Mouse (Mus musculus) E14TG2a.4 (cell line): ENCODE measurements around the gene Glod4.

Source experiments
- CTCF ChIP-seq: conservative IDR thresholded peaks from 2 replicates; pipeline ENCODE4 v1.5.1; 2014; ENCODE audit warnings: low read length
- NANOG ChIP-seq: IDR thresholded peaks from 2 replicates; pipeline ENCODE4 v1.6.1; 2014; ENCODE audit warnings: borderline replicate concordance, low read length, mixed read lengths
- POU5F1 ChIP-seq: IDR thresholded peaks from 2 replicates; pipeline ENCODE4 v1.6.1; 2014; ENCODE audit warnings: low read length, borderline replicate concordance

- no peak for TF ChIP-seq CTCF
- no peak for TF ChIP-seq POU5F1
- no peak for TF ChIP-seq NANOG
These were observed 88.7 kb downstream of the Glod4 start for GRCm38 (mm10) chr11:76154861-76155260.
